ENCODE assay signal across 8 mouse cellular contexts in the genomic region with DNA sequence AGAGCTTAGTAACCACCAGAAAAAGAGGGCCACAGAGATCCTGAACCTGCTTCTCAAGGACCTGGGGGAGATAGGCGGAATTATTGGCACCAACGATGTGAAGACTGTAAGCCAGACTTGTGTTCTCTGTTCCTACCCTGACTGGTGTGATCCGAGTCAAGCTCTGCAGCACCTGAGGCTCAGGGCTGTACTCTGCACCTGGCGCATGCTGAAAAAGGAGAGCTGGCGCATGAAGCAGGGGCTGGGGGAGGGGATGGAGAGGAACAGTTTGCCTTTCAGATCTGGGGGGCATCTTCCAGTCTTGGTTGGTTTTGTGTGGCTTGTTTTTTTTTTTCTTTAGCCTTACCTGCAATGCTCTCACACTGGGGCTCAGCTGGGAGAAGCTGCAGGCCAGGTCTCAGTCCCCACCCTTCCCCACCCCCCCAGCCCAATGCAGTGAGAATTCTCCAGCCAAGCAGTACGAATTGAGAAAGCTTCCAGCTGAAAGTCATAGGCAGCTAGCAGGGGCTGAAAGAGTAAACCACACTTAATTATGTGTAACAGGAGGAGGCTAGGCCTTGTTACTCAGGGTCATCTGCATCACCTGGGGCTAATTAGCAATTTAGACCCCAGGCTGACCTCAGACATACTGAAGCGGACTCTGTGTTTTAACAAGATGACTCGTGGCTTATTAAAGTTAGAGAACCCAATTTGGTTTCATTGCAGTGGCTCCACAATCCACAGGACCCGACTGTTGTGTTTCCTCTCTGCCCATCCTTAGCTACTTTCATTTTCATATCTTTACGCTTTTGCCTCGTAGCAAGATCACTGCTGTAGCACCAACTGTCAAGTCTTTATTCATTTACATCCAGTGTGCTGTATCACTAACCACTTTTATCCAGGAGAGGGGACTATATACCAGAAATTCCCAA. TPM values are rescaled to one million over a fixed set of nuclear protein-coding genes. Genes with fewer than 3 reads are reported as not detected.
A peak's percentile ranks its signal among the peaks of the same experiment; 100 is the strongest.
DNase-seq lines count a peak whose midpoint lies in the region; ATAC-seq and TF ChIP-seq lines count a peak whose summit lies in the region.

No protein-coding gene starts in this region.

- peak; percentile 13 for ATAC-seq in common myeloid progenitor, adult 5-6 weeks (replicated peaks; ENCODE audit: low read depth, poor library complexity, severe bottlenecking)

- TF ChIP-seq CTCF in layer of hippocampus, adult 2 months (conservative IDR thresholded peaks at IDR 0.05) = no peak

- no peak for DNase-seq in layer of hippocampus, adult 2 months (ENCODE audit: low spot score in 2 of 2)
- DNase-seq in layer of hippocampus, adult 8-10 months (ENCODE audit: low spot score in 2 of 2) = no peak
- DNase-seq in induced T-regulatory cell, adult 2 months (ENCODE audit: low read depth) = peak; percentile 26
- DNase-seq in naive thymus-derived CD4-positive, alpha-beta T cell, adult 2 months (ENCODE audit: low read depth) = peak; percentile 41
- no peak for DNase-seq in urinary bladder, adult 18-20 months (ENCODE audit: low spot score in 2 of 2)
- DNase-seq in lung, postnatal 14 days = no peak
- DNase-seq in right cerebral cortex, adult 2 months (ENCODE audit: low spot score in 2 of 2) = no peak

- no peak overlapping the region for H3K4me3 ChIP-seq in layer of hippocampus, adult 2 months

- peak overlapping the region; percentile 33 for H3K27ac ChIP-seq in layer of hippocampus, adult 2 months

RNA-seq across cellular contexts. Expression of a gene that starts 54.5 kb away (rescaled TPM):
- total RNA-seq in layer of hippocampus, adult 2 months (2021) = 1 to 10 TPM; 3.9 to 4.0 TPM
- 1 to 10 TPM; 3.7 to 6.0 (median 4.4) TPM for total RNA-seq in layer of hippocampus, adult 8-10 months (2022)
- 4.7 TPM in 1 of 2 replicates, not detected in the other for total RNA-seq in common myeloid progenitor, adult 5-6 weeks (2017)

Comparison
In these comparisons a context has a peak if more than half of its experiments do, and no peak if none do; other contexts are left out.
1. DNase-seq: peak in induced T-regulatory cell, adult 2 months (single experiment) and naive thymus-derived CD4-positive, alpha-beta T cell, adult 2 months (single experiment); none in layer of hippocampus, adult 2 months (0 of 2), layer of hippocampus, adult 8-10 months (0 of 2), urinary bladder, adult 18-20 months (0 of 2), lung, postnatal 14 days (single experiment) and right cerebral cortex, adult 2 months (0 of 2).